Mouse (Mus musculus) right cerebral cortex, postnatal 25 days (tissue): ENCODE measurements around the gene Krt1.
A peak's percentile ranks its signal among the peaks of the same experiment; 100 is the strongest.

Experiments used
- DNase-seq: peaks from one replicate; pipeline ENCODE4 v3.0.0; 2022

Gene Krt1

DNA sequence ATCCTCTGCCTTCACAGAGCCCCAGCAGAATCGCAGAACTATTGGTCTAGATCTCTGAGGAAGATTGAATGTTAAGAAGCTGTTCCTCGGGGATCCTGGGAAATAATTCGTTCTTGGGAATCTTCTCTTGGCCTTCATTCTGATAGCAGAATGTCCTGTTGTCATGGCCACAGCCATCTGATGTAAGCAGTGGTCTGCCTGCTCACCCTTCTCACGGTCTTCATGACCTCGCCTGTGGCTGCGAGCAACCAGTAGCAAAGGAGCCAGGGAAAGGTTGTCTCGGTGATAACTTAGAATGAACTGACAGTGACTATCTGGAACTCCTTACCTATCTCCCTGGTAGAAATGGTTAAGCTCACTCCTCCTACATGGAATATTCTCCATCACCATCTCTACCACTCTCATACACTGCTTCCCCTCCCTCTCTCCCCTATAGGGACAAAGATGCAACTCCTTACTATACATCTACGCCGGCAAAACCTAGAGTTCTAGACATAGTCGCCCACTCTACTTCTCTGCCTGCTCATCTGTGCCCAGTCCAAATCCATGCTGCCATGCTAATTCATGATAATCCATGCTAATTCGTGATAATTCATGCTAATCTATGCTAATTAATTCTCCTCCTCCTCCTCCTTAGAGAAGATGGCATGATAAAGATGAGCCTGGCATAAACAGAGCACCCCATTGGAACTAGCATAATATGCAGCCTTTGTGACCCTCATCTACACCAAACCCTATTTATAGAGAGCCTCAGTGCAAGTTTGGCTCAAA lies 47.4 kb downstream of the Krt1 start:
- DNase-seq, result peak; percentile 32

DNA sequence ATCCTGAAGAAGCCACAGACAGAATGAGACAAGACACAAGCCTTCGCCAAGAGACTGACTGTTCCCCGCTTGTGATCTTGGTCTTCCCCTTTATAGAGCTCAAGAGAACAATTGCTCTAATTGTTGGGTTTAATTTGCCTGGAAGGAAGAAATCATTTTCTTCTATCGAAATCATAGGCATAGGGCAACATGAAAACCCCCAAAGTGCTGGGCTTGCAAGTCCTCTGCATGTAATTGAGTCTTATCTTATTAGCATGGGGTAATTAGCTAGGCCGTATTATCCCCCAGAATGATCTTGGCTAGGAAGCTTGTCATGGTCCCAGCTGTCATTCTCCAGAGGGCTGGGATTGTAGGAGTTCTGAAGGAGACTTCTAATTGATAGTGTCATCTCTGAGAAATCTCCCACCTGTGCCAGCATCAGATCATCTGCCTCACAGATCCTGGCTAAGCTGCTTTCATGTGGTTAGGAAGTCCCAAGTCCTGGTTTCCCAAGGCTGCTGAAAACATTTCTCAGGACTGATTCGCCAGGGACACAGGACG lies 48.2 kb downstream of the Krt1 start, which contains the start of gene Krt73:
TSS of gene Krt73 (minus strand) at position 51 of the 540 bp plus-strand sequence.
- no peak for DNase-seq
